Mouse (Mus musculus) E14TG2a.4 (cell line): ENCODE measurements around the gene Col4a3bp.

Experiments used
- H3K27me3 ChIP-seq: 2 replicates; pipeline ENCODE4 v1.6.1; 2014; ENCODE audit warnings: low read length, control low read depth; ENCODE audit not compliant: insufficient read depth
- H3K36me3 ChIP-seq: 2 replicates; pipeline ENCODE4 v1.6.1; 2014; ENCODE audit warnings: low read length, control low read depth; ENCODE audit not compliant: insufficient read depth
- H3K4me1 ChIP-seq: replicated peaks from 2 replicates; pipeline ENCODE4 v1.6.1; 2014; ENCODE audit warnings: low read depth, low read length, control low read depth
- H3K4me3 ChIP-seq: replicated peaks from 2 replicates; pipeline ENCODE4 v1.5.1; 2014; ENCODE audit warnings: mild to moderate bottlenecking, low read length
- H3K9me3 ChIP-seq: 2 replicates; pipeline ENCODE4 v1.6.1; 2014; ENCODE audit warnings: low read length, control low read depth
- CTCF ChIP-seq: conservative IDR thresholded peaks from 2 replicates; pipeline ENCODE4 v1.5.1; 2014; ENCODE audit warnings: low read length
- NANOG ChIP-seq: IDR thresholded peaks from 2 replicates; pipeline ENCODE4 v1.6.1; 2014; ENCODE audit warnings: borderline replicate concordance, low read length, mixed read lengths
- POU5F1 ChIP-seq: IDR thresholded peaks from 2 replicates; pipeline ENCODE4 v1.6.1; 2014; ENCODE audit warnings: low read length, borderline replicate concordance

Col4a3bp gene

GRCm38 (mm10) chr13:96547250-96547649 lies 4.8 kb downstream of the Col4a3bp start:
- peaks cover 12% of the 10 kb centered on the region for H3K4me1 ChIP-seq
- no peak overlapping the region for H3K4me3 ChIP-seq
- H3K27me3 ChIP-seq: no peaks in the 10 kb centered on the region
- H3K36me3 ChIP-seq: no peaks in the 10 kb centered on the region; the same call in 1 of the 2 replicates
- TF ChIP-seq CTCF (no peak), POU5F1 (no peak), NANOG (no peak)
- no peaks in the 10 kb centered on the region for H3K9me3 ChIP-seq

GRCm38 (mm10) chr13:96547941-96548340 lies 5.5 kb downstream of the Col4a3bp start:
- Histone ChIP-seq H3K36me3 (no peaks in the 10 kb centered on the region; the same call in 1 of the 2 replicates), H3K4me3 (no peak overlapping the region), H3K9me3 (no peaks in the 10 kb centered on the region), H3K27me3 (no peaks in the 10 kb centered on the region), H3K4me1 (peaks cover 12% of the 10 kb centered on the region)
- TF ChIP-seq NANOG (no peak), POU5F1 (no peak), CTCF (no peak)

GRCm38 (mm10) chr13:96555099-96555498 lies 12.7 kb downstream of the Col4a3bp start:
- Histone ChIP-seq H3K36me3 (peaks cover 11% of the 10 kb centered on the region; the same call in 1 of the 2 replicates), H3K4me3 (no peak overlapping the region), H3K27me3 (no peaks in the 10 kb centered on the region), H3K9me3 (no peaks in the 10 kb centered on the region), H3K4me1 (peaks cover 7% of the 10 kb centered on the region; the same call in 1 of the 2 replicates)
- TF ChIP-seq CTCF (no peak), NANOG (no peak), POU5F1 (no peak)

- peaks cover 7% of the 10 kb centered on the region for H3K36me3 ChIP-seq
- H3K9me3 ChIP-seq: no peaks in the 10 kb centered on the region
- peaks cover 7% of the 10 kb centered on the region for H3K4me1 ChIP-seq
- no peaks in the 10 kb centered on the region for H3K27me3 ChIP-seq
- no peak overlapping the region for H3K4me3 ChIP-seq
- TF ChIP-seq NANOG (no peak), POU5F1 (no peak), CTCF (no peak)
These were observed 25.6 kb downstream of the Col4a3bp start for GRCm38 (mm10) chr13:96567977-96568376.

GRCm38 (mm10) chr13:96570313-96571015 lies 28.0 kb downstream of the Col4a3bp start:
- H3K27me3 ChIP-seq: no peaks in the 10 kb centered on the region
- H3K4me1 ChIP-seq: peaks cover 7% of the 10 kb centered on the region
- no peak for TF ChIP-seq CTCF
- no peak for TF ChIP-seq POU5F1
- no peak for TF ChIP-seq NANOG
- H3K9me3 ChIP-seq: no peaks in the 10 kb centered on the region
- no peak overlapping the region for H3K4me3 ChIP-seq
- H3K36me3 ChIP-seq: peaks cover 11% of the 10 kb centered on the region

- Histone ChIP-seq H3K27me3 (no peaks in the 10 kb centered on the region), H3K4me1 (peaks cover 7% of the 10 kb centered on the region), H3K4me3 (no peak overlapping the region), H3K36me3 (peaks cover 11% of the 10 kb centered on the region), H3K9me3 (peaks cover 5% of the 10 kb centered on the region)
- no peak for TF ChIP-seq NANOG
- TF ChIP-seq POU5F1: no peak
- TF ChIP-seq CTCF: no peak
These were observed 28.6 kb downstream of the Col4a3bp start for GRCm38 (mm10) chr13:96571016-96571361.

- H3K36me3 ChIP-seq: peaks cover 11% of the 10 kb centered on the region
- no peak for TF ChIP-seq CTCF
- TF ChIP-seq NANOG: no peak
- H3K9me3 ChIP-seq: peaks cover 6% of the 10 kb centered on the region
- H3K4me1 ChIP-seq: peaks cover 7% of the 10 kb centered on the region
- no peaks in the 10 kb centered on the region for H3K27me3 ChIP-seq
- no peak overlapping the region for H3K4me3 ChIP-seq
These were observed 31.8 kb downstream of the Col4a3bp start for GRCm38 (mm10) chr13:96574170-96574569.

GRCm38 (mm10) chr13:96579104-96579503 lies 36.7 kb downstream of the Col4a3bp start:
- peaks cover 2% of the 10 kb centered on the region; the same call in 1 of the 2 replicates for H3K36me3 ChIP-seq
- TF ChIP-seq POU5F1 (no peak), CTCF (no peak), NANOG (no peak)
- peaks cover 6% of the 10 kb centered on the region for H3K9me3 ChIP-seq
- H3K4me1 ChIP-seq: no peaks in the 10 kb centered on the region
- no peaks in the 10 kb centered on the region for H3K27me3 ChIP-seq
- no peak overlapping the region for H3K4me3 ChIP-seq

GRCm38 (mm10) chr13:96579979-96580378 lies 37.6 kb downstream of the Col4a3bp start:
- H3K4me1 ChIP-seq: no peaks in the 10 kb centered on the region
- H3K36me3 ChIP-seq: no peaks in the 10 kb centered on the region
- H3K4me3 ChIP-seq: no peak overlapping the region
- TF ChIP-seq POU5F1 (no peak), NANOG (no peak), CTCF (no peak)
- peaks cover 6% of the 10 kb centered on the region for H3K9me3 ChIP-seq
- no peaks in the 10 kb centered on the region for H3K27me3 ChIP-seq
